Mouse (Mus musculus) sigmoid colon, adult 10 weeks (tissue): ENCODE results near the gene Abca8a. TPM values are rescaled to one million over a fixed set of nuclear protein-coding genes. Genes with fewer than 3 reads are reported as not detected.

Experiments
- polyA plus RNA-seq: library from polyadenylated mRNA; stranded (reverse); fragments of 350-450 nt; fragmentation: Illumina TruSeq; extraction: RNeasy Lipid Tissue Mini Kit (QIAGEN cat#74804); gene quantifications from one replicate; pipeline ENCODE4 v1.2.3, GENCODE M21; 2014; ENCODE audit warnings: low read depth, low replicate concordance

The Abca8a gene
- 20.4 TPM for polyA plus RNA-seq

GRCm38 (mm10) chr11:110095858-110096257 is at the start of gene Abca8a:
Abca8a (minus strand) TSS chr11:110095978.

GRCm38 (mm10) chr11:109995624-109996023 is 100.2 kb downstream of the Abca8a start, which contains the start of gene Abca8b:
Abca8b (minus strand) TSS chr11:109995845.

Other genes with a start within 250 kb of the Abca8a start
- gene Abca8b, start 100.1 kb downstream of the Abca8a start, polyA plus RNA-seq = 7.2 TPM
- gene Abca9, start 72.2 kb upstream of the Abca8a start, polyA plus RNA-seq = 9.5 TPM
- gene Abca6, start 155.8 kb upstream of the Abca8a start, polyA plus RNA-seq = 2.1 TPM
- gene Abca5, start 241.7 kb upstream of the Abca8a start, polyA plus RNA-seq = 5.8 TPM